Mouse (Mus musculus) embryonic fibroblast, embryonic 13.5 days (primary cell): ENCODE results near the gene Gart.

Source experiments
- CTCF ChIP-seq: IDR thresholded peaks from 2 replicates; pipeline ENCODE4 v1.5.1; 2011; ENCODE audit warnings: mild to moderate bottlenecking, control low read depth, low read length, moderate library complexity, borderline replicate concordance; ENCODE audit not compliant: insufficient read depth
- POLR2A ChIP-seq: IDR thresholded peaks from 2 replicates; pipeline ENCODE4 v1.6.1; 2011; ENCODE audit warnings: low read depth, mild to moderate bottlenecking, control low read depth, low read length, moderate library complexity

DNA sequence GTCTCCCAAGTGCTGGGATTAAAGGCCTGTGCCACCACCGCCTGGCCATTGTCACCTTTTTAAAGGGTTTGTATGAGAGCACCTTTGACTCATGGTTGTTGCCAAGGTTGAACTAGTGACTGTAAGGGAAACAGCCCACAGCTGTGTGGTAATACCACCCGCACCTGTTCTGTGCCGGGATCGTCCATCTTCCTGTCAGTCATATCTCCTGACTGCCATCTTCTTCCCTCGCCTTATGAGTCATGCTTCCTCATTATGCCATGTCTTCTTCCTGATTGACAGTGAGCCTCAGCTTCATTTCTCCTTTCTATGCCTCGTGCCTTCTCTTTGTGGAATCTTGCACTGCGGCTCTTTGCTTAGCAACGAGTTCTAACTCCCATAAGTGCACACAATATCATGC, 39.8 kb downstream of the Gart start:
- TF ChIP-seq CTCF = no peak
- TF ChIP-seq POLR2A = no peak
